Mouse (Mus musculus) hindbrain, postnatal 0 days (tissue): ENCODE results near the gene Tssk4. TPM values are rescaled to one million over a fixed set of nuclear protein-coding genes. Genes with fewer than 3 reads are reported as not detected.

Experiments used
- ATAC-seq: fragments of 200-750 bp; cut with Nextera tagmentation; 2 replicates; pipeline ENCODE4 v1.8.0; 2017; ENCODE audit warnings: mild to moderate bottlenecking, moderate TSS enrichment, moderate library complexity
- DNase-seq: peaks from one replicate; pipeline ENCODE4 v3.0.0-alpha.2; 2015; ENCODE audit warnings: low spot score
- H3K27ac ChIP-seq: fragments of 300-500 bp; sonication (generic); 2 replicates; pipeline ENCODE4 v1.5.1; 2014; ENCODE audit warnings: mild to moderate bottlenecking
- H3K27me3 ChIP-seq: fragments of 300-500 bp; sonication (generic); 2 replicates; pipeline ENCODE4 v1.6.1; 2014; ENCODE audit warnings: low read length, mixed read lengths; ENCODE audit not compliant: insufficient read depth
- H3K36me3 ChIP-seq: fragments of 300-500 bp; sonication (generic); 2 replicates; pipeline ENCODE4 v1.6.1; 2014; ENCODE audit warnings: low read length, mixed read lengths; ENCODE audit not compliant: insufficient read depth
- H3K4me1 ChIP-seq: fragments of 300-500 bp; sonication (generic); 2 replicates; pipeline ENCODE4 v1.6.1; 2014; ENCODE audit warnings: antibody characterized with exemption, low read length, mixed read lengths; ENCODE audit not compliant: insufficient read depth
- H3K4me2 ChIP-seq: fragments of 300-500 bp; sonication (generic); 2 replicates; pipeline ENCODE4 v1.6.1; 2014; ENCODE audit warnings: low read depth, mild to moderate bottlenecking, low read length, moderate library complexity, mixed read lengths
- H3K4me3 ChIP-seq: fragments of 300-500 bp; sonication (generic); 2 replicates; pipeline ENCODE4 v1.5.1; 2014; ENCODE audit warnings: low read length
- H3K9ac ChIP-seq: fragments of 300-500 bp; sonication (generic); replicated peaks from 2 replicates; pipeline ENCODE4 v1.6.1; 2014; ENCODE audit warnings: mild to moderate bottlenecking, low read length, moderate library complexity, mixed read lengths
- H3K9me3 ChIP-seq: fragments of 300-500 bp; sonication (generic); 2 replicates; pipeline ENCODE4 v1.6.1; 2016; ENCODE audit warnings: low read length, mixed read lengths
- CTCF ChIP-seq: IDR thresholded peaks from 2 replicates; pipeline ENCODE4 v1.5.1; 2016; ENCODE audit warnings: antibody characterized with exemption, control low read depth, low read depth
- WGBS: fragments of 180-500 bp; shearing (Covaris S2); extraction: QIAGEN DNeasy Blood & Tissue Kit; methylation state at CpG from one replicate; pipeline ENCODE4 v1.1.7; 2014; 5-methylcytosine and 5-hydroxymethylcytosine counted together
- polyA plus RNA-seq: library from polyadenylated mRNA; unstranded; fragments of >200 nt; fragmentation: Nextera tagmentation; extraction: Ambion mirVana; gene quantifications from 2 replicates; pipeline ENCODE4 v1.2.1, GENCODE M21; 2015
- total RNA-seq: library from RNA; depleted of rRNA; stranded (reverse); fragments of >200 nt; gene quantifications from 2 replicates; pipeline ENCODE4 v1.2.3, GENCODE M21; 2014

Gene Tssk4
- total and polyA plus RNA-seq, 2 experiments from 2014 or later, result 0.24 to 1.3 TPM

DNA sequence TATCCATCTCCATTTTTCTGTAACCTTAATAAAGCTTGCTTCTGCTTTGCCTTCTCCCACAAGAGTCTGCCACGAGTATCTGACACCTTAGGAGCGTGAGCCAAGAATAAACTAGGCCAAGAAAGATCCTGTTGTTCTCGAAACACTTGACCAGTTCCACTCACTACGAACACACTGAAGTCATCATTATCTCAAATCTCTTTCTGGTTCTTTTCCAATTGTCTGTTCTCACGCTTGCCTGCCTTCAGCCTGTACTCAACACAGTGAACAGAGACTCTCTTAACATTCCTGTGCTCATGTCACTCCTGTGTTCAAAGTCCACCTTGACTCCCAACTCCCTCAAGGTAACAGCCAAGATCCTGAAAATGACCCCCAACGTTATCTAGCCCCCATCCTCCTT is 36.6 kb upstream of the Tssk4 start:
- no peak overlapping the region for H3K9ac ChIP-seq
- H3K4me1 ChIP-seq, result no peaks in the 10 kb centered on the region
- 65% methylated on average over 6 of the region's 6 CpGs for WGBS
- H3K27ac ChIP-seq, result no peak overlapping the region
- H3K36me3 ChIP-seq, result peaks cover 10% of the 10 kb centered on the region; the same call in 1 of the 2 replicates
- DNase-seq (no peak), ATAC-seq (no peak)
- no peaks in the 10 kb centered on the region for H3K9me3 ChIP-seq
- no peaks in the 10 kb centered on the region for H3K27me3 ChIP-seq
- no peak overlapping the region for H3K4me2 ChIP-seq
- H3K4me3 ChIP-seq, result no peak overlapping the region
- TF ChIP-seq CTCF, result no peak

- no peak for TF ChIP-seq CTCF
- H3K4me2 ChIP-seq, result no peak overlapping the region
- no peak overlapping the region for H3K27ac ChIP-seq
- WGBS, result 78% methylated on average over 7 of the region's 7 CpGs
- H3K9ac ChIP-seq, result no peak overlapping the region
- H3K9me3 ChIP-seq, result no peaks in the 10 kb centered on the region
- H3K36me3 ChIP-seq, result peaks cover 3% of the 10 kb centered on the region; the same call in 1 of the 2 replicates
- no peaks in the 10 kb centered on the region for H3K4me1 ChIP-seq
- no peaks in the 10 kb centered on the region for H3K27me3 ChIP-seq
- ATAC-seq (no peak), DNase-seq (no peak)
- no peak overlapping the region for H3K4me3 ChIP-seq
These were observed 35.3 kb upstream of the Tssk4 start for GRCm38 (mm10) chr14:55614565-55615178.

DNA sequence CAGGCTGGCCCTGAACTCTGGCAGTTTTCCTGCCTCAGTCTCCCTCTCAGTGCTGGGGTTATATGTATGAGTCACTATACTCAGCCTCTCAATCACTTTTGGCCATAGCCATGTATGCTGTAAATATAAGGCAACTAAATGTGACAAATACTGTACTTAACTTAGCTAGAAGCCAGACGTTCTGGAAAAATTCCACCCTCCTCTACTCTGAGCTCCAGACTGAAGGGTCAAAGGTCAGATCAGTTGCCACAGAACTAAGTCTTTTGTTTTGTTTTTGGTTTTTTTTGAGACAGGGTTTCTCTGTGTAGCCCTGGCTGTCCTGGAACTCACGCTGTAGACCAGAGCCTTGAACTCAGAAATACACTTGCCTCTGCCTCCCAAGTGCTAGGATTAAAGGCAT is 34.1 kb upstream of the Tssk4 start:
- no peak overlapping the region for H3K4me3 ChIP-seq
- H3K27me3 ChIP-seq, result no peaks in the 10 kb centered on the region
- no peak overlapping the region for H3K9ac ChIP-seq
- no peaks in the 10 kb centered on the region for H3K9me3 ChIP-seq
- 42% methylated on average over 2 of the region's 2 CpGs for WGBS
- no peak for TF ChIP-seq CTCF
- H3K27ac ChIP-seq, result no peak overlapping the region
- ATAC-seq (no peak), DNase-seq (no peak)
- H3K4me1 ChIP-seq, result no peaks in the 10 kb centered on the region
- no peak overlapping the region for H3K4me2 ChIP-seq
- no peaks in the 10 kb centered on the region for H3K36me3 ChIP-seq

- no peak for ATAC-seq
- H3K4me3 ChIP-seq, result no peak overlapping the region
- H3K4me2 ChIP-seq, result no peak overlapping the region
- H3K9ac ChIP-seq, result no peak overlapping the region
- DNase-seq, result no peak
- no peaks in the 10 kb centered on the region for H3K4me1 ChIP-seq
- no peaks in the 10 kb centered on the region for H3K27me3 ChIP-seq
- no peak for TF ChIP-seq CTCF
- 80% methylated on average over 2 of the region's 2 CpGs for WGBS
- no peaks in the 10 kb centered on the region for H3K36me3 ChIP-seq
- no peak overlapping the region for H3K27ac ChIP-seq
- H3K9me3 ChIP-seq, result no peaks in the 10 kb centered on the region
These were observed 33.1 kb upstream of the Tssk4 start for GRCm38 (mm10) chr14:55616844-55617243.

DNA sequence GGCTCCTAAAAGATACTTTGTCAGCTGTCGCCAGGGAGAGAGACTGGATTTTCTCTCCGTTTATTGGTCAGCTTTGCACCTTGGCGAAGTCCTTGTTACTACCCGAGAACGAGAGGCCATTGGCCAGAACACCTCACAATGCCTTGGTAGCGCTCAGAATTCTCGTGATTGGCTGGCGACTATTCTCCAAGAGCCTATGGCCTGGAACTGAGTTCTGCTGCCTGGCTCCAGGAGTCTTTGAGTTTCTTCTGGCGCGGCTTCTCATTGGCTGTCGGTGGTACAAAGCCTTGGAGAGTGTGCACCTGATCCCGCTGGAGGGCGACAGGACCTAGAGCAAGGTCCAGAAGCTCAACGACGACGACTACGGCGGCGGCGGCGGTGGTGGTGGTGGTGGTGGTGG is 32.2 kb upstream of the Tssk4 start, which contains the start of gene Rec8:
TSS of gene Rec8 (plus strand) at position 216 of the 400 bp plus-strand sequence.
- 16% methylated on average over 21 of the region's 21 CpGs for WGBS
- TF ChIP-seq CTCF, result peak; percentile 32
- DNase-seq (peak; percentile 74), ATAC-seq (peak; percentile 86)
- H3K4me2 ChIP-seq, result peak within 1 kb of the TSS; percentile 35; the same call in 1 of the 2 replicates
- peak within 1 kb of the TSS; percentile 48; the same call in 1 of the 2 replicates for H3K27ac ChIP-seq
- no peaks in the 10 kb centered on the region for H3K36me3 ChIP-seq
- H3K4me1 ChIP-seq, result no peaks in the 10 kb centered on the region
- H3K9ac ChIP-seq, result peak within 1 kb of the TSS; percentile 30; the same call in 1 of the 2 replicates
- H3K27me3 ChIP-seq, result no peaks in the 10 kb centered on the region
- peak within 1 kb of the TSS; percentile 21 for H3K4me3 ChIP-seq
- no peaks in the 10 kb centered on the region for H3K9me3 ChIP-seq

GRCm38 (mm10) chr14:55618486-55619195 is 31.3 kb upstream of the Tssk4 start:
- H3K9me3 ChIP-seq, result no peaks in the 10 kb centered on the region
- no peak for TF ChIP-seq CTCF
- WGBS, result 52% methylated on average over 22 of the region's 22 CpGs
- ATAC-seq (peak; percentile 47; the same call in 1 of the 2 replicates), DNase-seq (peak; percentile 24)
- H3K4me3 ChIP-seq, result peak overlapping the region; percentile 21
- H3K4me2 ChIP-seq, result peak overlapping the region; percentile 35; the same call in 1 of the 2 replicates
- peak overlapping the region; percentile 48; the same call in 1 of the 2 replicates for H3K27ac ChIP-seq
- H3K36me3 ChIP-seq, result no peaks in the 10 kb centered on the region
- H3K4me1 ChIP-seq, result no peaks in the 10 kb centered on the region
- H3K27me3 ChIP-seq, result no peaks in the 10 kb centered on the region
- H3K9ac ChIP-seq, result peak overlapping the region; percentile 30; the same call in 1 of the 2 replicates
